Mouse (Mus musculus): ENCODE measurements around the gene Actr1a. TPM values are rescaled to one million over a fixed set of nuclear protein-coding genes. Genes with fewer than 3 reads are reported as not detected.

Gene Actr1a
- polyA plus RNA-seq, 1 experiment, result 117 TPM

- Histone ChIP-seq H3K36me3 (ENCODE audit: control insufficient read depth, insufficient read depth) (peaks cover 7% of the 10 kb centered on the region), H3ac (ENCODE audit: control insufficient read depth, insufficient read length) (no peak overlapping the region), H3K4me3 (no peak overlapping the region), H3K4me2 (ENCODE audit: low read depth) (no peak overlapping the region), H3K27me3 (ENCODE audit: control insufficient read depth, insufficient read depth, insufficient read length) (no peaks in the 10 kb centered on the region), H3K79me2 (ENCODE audit: control insufficient read depth, insufficient read depth) (peaks cover 29% of the 10 kb centered on the region)
- TF ChIP-seq SRF (IDR thresholded peaks at IDR 0.05; ENCODE audit: control insufficient read depth, insufficient read length, low read depth), result no peak
- TF ChIP-seq TCF12 (IDR thresholded peaks at IDR 0.05; ENCODE audit: insufficient read depth, poor library complexity, severe bottlenecking), result no peak
- TF ChIP-seq POLR2A (IDR thresholded peaks at IDR 0.05; ENCODE audit: insufficient read length, low read depth), result no peak
- no peak for TF ChIP-seq POLR2AphosphoS2 (IDR thresholded peaks at IDR 0.05; ENCODE audit: insufficient read length, low read depth)
- TF ChIP-seq REST (IDR thresholded peaks at IDR 0.05; ENCODE audit: insufficient read depth, insufficient read length), result no peak
- no peak for TF ChIP-seq CEBPB (IDR thresholded peaks at IDR 0.05; ENCODE audit: insufficient read depth, poor library complexity, severe bottlenecking)
- TF ChIP-seq E2F4 (IDR thresholded peaks at IDR 0.05; ENCODE audit: insufficient read depth), result no peak
- TF ChIP-seq USF1 (IDR thresholded peaks at IDR 0.05; ENCODE audit: low read depth), result no peak
- TF ChIP-seq MAX (IDR thresholded peaks at IDR 0.05; ENCODE audit: low read depth), result no peak
- no peak for TF ChIP-seq TCF3 (IDR thresholded peaks at IDR 0.05; ENCODE audit: insufficient read length, low read depth)
Observed at GRCm38 (mm10) chr19:46404030-46404429, 8.5 kb upstream of the Actr1a start.

- TF ChIP-seq USF1 (IDR thresholded peaks at IDR 0.05; ENCODE audit: low read depth), result no peak
- TF ChIP-seq TCF3 (IDR thresholded peaks at IDR 0.05; ENCODE audit: insufficient read length, low read depth), result no peak
- TF ChIP-seq MYOD1 (IDR thresholded peaks at IDR 0.05; ENCODE audit: control insufficient read depth in 1 of 3, insufficient read length in 2 of 3, low read depth in 2 of 3), result no peak
- TF ChIP-seq MAX (IDR thresholded peaks at IDR 0.05; ENCODE audit: low read depth), result no peak
- no peak for TF ChIP-seq MYOG (IDR thresholded peaks at IDR 0.05; ENCODE audit: control insufficient read depth in 1 of 3, insufficient read depth in 1 of 3, insufficient read length in 2 of 3, low read depth in 2 of 3)
- TF ChIP-seq SRF (IDR thresholded peaks at IDR 0.05; ENCODE audit: control insufficient read depth, insufficient read length, low read depth), result no peak
- no peak for TF ChIP-seq POLR2A (IDR thresholded peaks at IDR 0.05; ENCODE audit: insufficient read length, low read depth)
- no peak for TF ChIP-seq TCF12 (IDR thresholded peaks at IDR 0.05; ENCODE audit: insufficient read depth, poor library complexity, severe bottlenecking)
- H3ac ChIP-seq (ENCODE audit: control insufficient read depth, insufficient read length), result no peak overlapping the region
- H3K27me3 ChIP-seq (ENCODE audit: control insufficient read depth, insufficient read depth, insufficient read length), result no peaks in the 10 kb centered on the region
- no peak overlapping the region for H3K4me2 ChIP-seq (ENCODE audit: low read depth)
- peaks cover 34% of the 10 kb centered on the region for H3K79me2 ChIP-seq (ENCODE audit: control insufficient read depth, insufficient read depth)
- H3K36me3 ChIP-seq (ENCODE audit: control insufficient read depth, insufficient read depth), result peaks cover 5% of the 10 kb centered on the region
- H3K4me3 ChIP-seq, result no peak overlapping the region
Observed at GRCm38 (mm10) chr19:46400558-46400957, 5.0 kb upstream of the Actr1a start.

DNA sequence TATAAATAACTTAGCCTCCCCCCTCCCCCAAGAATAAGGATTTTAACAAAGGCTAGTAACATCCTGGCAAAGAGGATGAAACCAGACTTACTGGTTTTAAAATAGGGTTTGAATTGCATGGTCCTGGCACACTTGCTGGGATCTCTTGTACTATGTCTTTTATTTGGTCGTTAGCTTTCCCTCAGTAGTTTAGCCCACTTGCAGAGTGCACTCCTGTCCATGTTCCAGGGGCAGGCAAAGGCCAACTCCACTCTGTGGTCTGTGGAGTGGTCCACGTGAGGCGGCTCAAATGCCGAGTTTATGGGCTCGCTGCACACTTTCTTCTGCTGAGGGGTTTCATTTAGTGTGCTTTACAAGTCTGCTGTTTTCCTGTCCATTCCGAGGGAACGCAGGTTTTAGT, 4.3 kb upstream of the Actr1a start:
- Histone ChIP-seq H3K4me2 (ENCODE audit: low read depth) (no peak overlapping the region), H3K27me3 (ENCODE audit: control insufficient read depth, insufficient read depth, insufficient read length) (no peaks in the 10 kb centered on the region), H3K79me2 (ENCODE audit: control insufficient read depth, insufficient read depth) (peaks cover 35% of the 10 kb centered on the region), H3ac (ENCODE audit: control insufficient read depth, insufficient read length) (no peak overlapping the region), H3K4me3 (no peak overlapping the region), H3K36me3 (ENCODE audit: control insufficient read depth, insufficient read depth) (no peaks in the 10 kb centered on the region)
- TF ChIP-seq TCF3 (IDR thresholded peaks at IDR 0.05; ENCODE audit: insufficient read length, low read depth) (no peak), REST (IDR thresholded peaks at IDR 0.05; ENCODE audit: insufficient read depth, insufficient read length) (no peak), SRF (IDR thresholded peaks at IDR 0.05; ENCODE audit: control insufficient read depth, insufficient read length, low read depth) (no peak), CEBPB (IDR thresholded peaks at IDR 0.05; ENCODE audit: insufficient read depth, poor library complexity, severe bottlenecking) (no peak), TCF12 (IDR thresholded peaks at IDR 0.05; ENCODE audit: insufficient read depth, poor library complexity, severe bottlenecking) (no peak), MYOD1 (IDR thresholded peaks at IDR 0.05; ENCODE audit: control insufficient read depth in 1 of 3, insufficient read length in 2 of 3, low read depth in 2 of 3) (no peak), POLR2A (IDR thresholded peaks at IDR 0.05; ENCODE audit: insufficient read length, low read depth) (no peak), MYOG (IDR thresholded peaks at IDR 0.05; ENCODE audit: control insufficient read depth in 1 of 3, insufficient read depth in 1 of 3, insufficient read length in 2 of 3, low read depth in 2 of 3) (no peak), USF1 (IDR thresholded peaks at IDR 0.05; ENCODE audit: low read depth) (no peak), E2F4 (IDR thresholded peaks at IDR 0.05; ENCODE audit: insufficient read depth) (no peak)

DNA sequence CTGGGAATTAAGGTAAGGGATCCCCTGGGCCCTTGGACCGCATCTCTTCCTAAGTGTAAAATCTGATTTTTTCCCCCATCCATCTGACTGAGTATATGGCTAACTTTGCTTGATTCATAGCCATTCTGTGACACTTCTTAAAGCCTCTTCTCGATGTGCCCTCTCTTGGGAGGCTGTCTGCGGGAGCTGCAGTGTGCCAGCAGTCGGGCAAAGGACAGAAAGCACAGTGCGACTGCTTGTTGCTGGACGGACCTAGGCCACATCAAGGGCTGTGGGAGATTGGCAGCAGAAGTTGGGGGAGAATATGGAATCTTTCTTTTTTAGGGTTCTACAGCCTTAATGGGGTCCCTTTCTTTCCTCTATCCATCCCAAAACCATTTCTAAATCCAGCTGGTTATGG, 3.8 kb upstream of the Actr1a start:
- no peaks in the 10 kb centered on the region for H3K27me3 ChIP-seq (ENCODE audit: control insufficient read depth, insufficient read depth, insufficient read length)
- peak overlapping the region; percentile 13 for H3K4me2 ChIP-seq (ENCODE audit: low read depth)
- H3K79me2 ChIP-seq (ENCODE audit: control insufficient read depth, insufficient read depth), result peaks cover 40% of the 10 kb centered on the region
- no peak overlapping the region for H3K4me3 ChIP-seq
- H3ac ChIP-seq (ENCODE audit: control insufficient read depth, insufficient read length), result no peak overlapping the region
- H3K36me3 ChIP-seq (ENCODE audit: control insufficient read depth, insufficient read depth), result no peaks in the 10 kb centered on the region
- TF ChIP-seq MYOD1 (IDR thresholded peaks at IDR 0.05; ENCODE audit: control insufficient read depth in 1 of 3, insufficient read length in 2 of 3, low read depth in 2 of 3), result no peak
- no peak for TF ChIP-seq MAX (IDR thresholded peaks at IDR 0.05; ENCODE audit: low read depth)
- TF ChIP-seq USF1 (IDR thresholded peaks at IDR 0.05; ENCODE audit: low read depth), result no peak
- no peak for TF ChIP-seq TCF3 (IDR thresholded peaks at IDR 0.05; ENCODE audit: insufficient read length, low read depth)
- TF ChIP-seq E2F4 (IDR thresholded peaks at IDR 0.05; ENCODE audit: insufficient read depth), result no peak
- no peak for TF ChIP-seq SRF (IDR thresholded peaks at IDR 0.05; ENCODE audit: control insufficient read depth, insufficient read length, low read depth)
- TF ChIP-seq REST (IDR thresholded peaks at IDR 0.05; ENCODE audit: insufficient read depth, insufficient read length), result no peak
- TF ChIP-seq MYOG (IDR thresholded peaks at IDR 0.05; ENCODE audit: control insufficient read depth in 1 of 3, insufficient read depth in 1 of 3, insufficient read length in 2 of 3, low read depth in 2 of 3), result no peak
- no peak for TF ChIP-seq CEBPB (IDR thresholded peaks at IDR 0.05; ENCODE audit: insufficient read depth, poor library complexity, severe bottlenecking)
- TF ChIP-seq POLR2A (IDR thresholded peaks at IDR 0.05; ENCODE audit: insufficient read length, low read depth), result no peak
- no peak for TF ChIP-seq POLR2AphosphoS2 (IDR thresholded peaks at IDR 0.05; ENCODE audit: insufficient read length, low read depth)
- TF ChIP-seq TCF12 (IDR thresholded peaks at IDR 0.05; ENCODE audit: insufficient read depth, poor library complexity, severe bottlenecking), result no peak

- Histone ChIP-seq H3K4me3 (peak overlapping the region; percentile 76), H3K27me3 (ENCODE audit: control insufficient read depth, insufficient read depth, insufficient read length) (no peaks in the 10 kb centered on the region), H3ac (ENCODE audit: control insufficient read depth, insufficient read length) (no peak overlapping the region), H3K4me2 (ENCODE audit: low read depth) (peak overlapping the region; percentile 85), H3K36me3 (ENCODE audit: control insufficient read depth, insufficient read depth) (no peaks in the 10 kb centered on the region), H3K79me2 (ENCODE audit: control insufficient read depth, insufficient read depth) (peaks cover 50% of the 10 kb centered on the region)
- no peak for TF ChIP-seq E2F4 (IDR thresholded peaks at IDR 0.05; ENCODE audit: insufficient read depth)
- TF ChIP-seq POLR2A (IDR thresholded peaks at IDR 0.05; ENCODE audit: insufficient read length, low read depth), result no peak
Observed at GRCm38 (mm10) chr19:46398401-46398800, 2.9 kb upstream of the Actr1a start.
